Mouse (Mus musculus): ENCODE data around the gene Tgif1. TPM values are rescaled to one million over a fixed set of nuclear protein-coding genes. Genes with fewer than 3 reads are reported as not detected.

Gene Tgif1
- total and polyA plus RNA-seq, 2 experiments from 2014 or later, result 3.5 to 5.2 TPM

DNA sequence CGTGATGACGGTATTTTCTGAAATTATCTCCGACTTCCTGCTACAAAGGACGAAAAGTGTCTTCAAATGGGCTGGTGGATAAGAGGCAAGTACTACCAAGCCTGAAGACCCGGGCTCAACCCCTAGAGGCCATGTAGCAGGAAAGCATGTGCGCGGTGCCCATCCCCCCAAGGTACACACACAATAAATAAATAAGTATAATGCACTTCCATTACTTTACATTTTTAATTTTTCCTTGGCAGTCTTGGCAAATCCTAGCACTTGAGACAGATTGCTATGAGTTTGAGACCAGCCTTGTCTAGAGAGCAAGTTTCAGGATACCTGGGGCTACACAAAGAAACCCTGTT is 20.4 kb upstream of the Tgif1 start:
- no peak for DNase-seq
- Histone ChIP-seq H3K4me1 (ENCODE audit: insufficient read depth) (peaks cover 3% of the 10 kb centered on the region; the same call in 1 of the 2 replicates), H3K36me3 (ENCODE audit: insufficient read depth) (no peaks in the 10 kb centered on the region), H3K27me3 (ENCODE audit: insufficient read depth, low read length) (no peaks in the 10 kb centered on the region), H3K4me3 (ENCODE audit: low read depth, low read length) (peak overlapping the region; percentile 31), H3K27ac (ENCODE audit: low read depth, low read length) (no peak overlapping the region), H3K9ac (peak overlapping the region; percentile 34; the same call in 1 of the 2 replicates), H3K4me2 (ENCODE audit: low read depth) (peak overlapping the region; percentile 60), H3K9me3 (ENCODE audit: low read length) (no peaks in the 10 kb centered on the region)
- TF ChIP-seq CTCF (IDR thresholded peaks at IDR 0.05; ENCODE audit: low read depth), result peak; percentile 9; the same call in 1 of the 2 replicates
- 28% methylated on average over 7 of the region's 7 CpGs for WGBS
- no peak for ATAC-seq

DNA sequence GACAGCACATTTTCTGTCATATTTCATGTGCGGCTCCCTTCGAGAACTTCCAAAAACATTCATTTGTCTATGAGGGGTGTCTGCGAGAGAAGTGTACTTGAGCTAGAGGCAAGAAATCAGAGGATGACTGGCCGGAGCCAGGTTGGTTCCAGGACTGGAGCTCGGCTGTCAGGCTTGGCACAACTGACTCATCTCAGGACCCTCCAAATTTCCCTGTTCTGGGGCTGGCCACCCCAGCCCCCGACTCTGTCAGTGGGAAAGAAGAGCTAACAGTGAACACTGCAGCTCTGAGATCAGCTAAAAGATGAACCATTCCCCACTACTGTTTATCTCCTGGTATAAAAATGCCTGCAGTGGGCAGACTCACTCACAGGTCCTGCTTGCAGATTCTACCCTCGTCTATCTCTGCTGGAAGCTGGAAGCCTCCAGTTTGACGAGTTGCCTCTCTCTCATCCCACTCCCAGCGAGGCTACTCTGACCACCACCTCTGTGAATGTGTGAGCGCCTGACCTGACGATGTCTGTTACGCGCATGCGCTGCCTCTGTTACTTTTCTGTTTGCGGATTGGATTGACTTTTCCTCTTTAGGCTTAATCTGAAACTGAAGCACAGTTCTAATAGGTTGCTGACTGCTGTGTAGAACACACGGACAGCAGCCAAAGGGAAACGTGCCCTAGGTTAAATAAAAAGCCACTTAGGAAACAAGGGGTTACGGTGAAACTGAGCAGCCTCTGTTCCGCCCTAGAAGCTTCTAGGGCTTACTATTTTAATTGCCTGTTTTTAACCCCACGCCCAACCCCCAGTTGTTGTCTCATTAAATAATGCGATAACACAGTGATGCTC is 19.8 kb upstream of the Tgif1 start:
- Histone ChIP-seq H3K27me3 (ENCODE audit: insufficient read depth, low read length) (no peaks in the 10 kb centered on the region), H3K4me2 (ENCODE audit: low read depth) (peak overlapping the region; percentile 60), H3K36me3 (ENCODE audit: insufficient read depth) (no peaks in the 10 kb centered on the region), H3K4me1 (ENCODE audit: insufficient read depth) (peaks cover 3% of the 10 kb centered on the region; the same call in 1 of the 2 replicates), H3K4me3 (ENCODE audit: low read depth, low read length) (peak overlapping the region; percentile 31), H3K27ac (ENCODE audit: low read depth, low read length) (0 out of 2 replicates have a peak overlapping the region, but pooled peaks have one; percentile 35), H3K9ac (peak overlapping the region; percentile 34), H3K9me3 (ENCODE audit: low read length) (no peaks in the 10 kb centered on the region)
- TF ChIP-seq CTCF (IDR thresholded peaks at IDR 0.05; ENCODE audit: low read depth), result no peak
- DNase-seq, result peak; percentile 69
- ATAC-seq, result peak; percentile 49
- 7% methylated on average over 21 of the region's 21 CpGs for WGBS

DNA sequence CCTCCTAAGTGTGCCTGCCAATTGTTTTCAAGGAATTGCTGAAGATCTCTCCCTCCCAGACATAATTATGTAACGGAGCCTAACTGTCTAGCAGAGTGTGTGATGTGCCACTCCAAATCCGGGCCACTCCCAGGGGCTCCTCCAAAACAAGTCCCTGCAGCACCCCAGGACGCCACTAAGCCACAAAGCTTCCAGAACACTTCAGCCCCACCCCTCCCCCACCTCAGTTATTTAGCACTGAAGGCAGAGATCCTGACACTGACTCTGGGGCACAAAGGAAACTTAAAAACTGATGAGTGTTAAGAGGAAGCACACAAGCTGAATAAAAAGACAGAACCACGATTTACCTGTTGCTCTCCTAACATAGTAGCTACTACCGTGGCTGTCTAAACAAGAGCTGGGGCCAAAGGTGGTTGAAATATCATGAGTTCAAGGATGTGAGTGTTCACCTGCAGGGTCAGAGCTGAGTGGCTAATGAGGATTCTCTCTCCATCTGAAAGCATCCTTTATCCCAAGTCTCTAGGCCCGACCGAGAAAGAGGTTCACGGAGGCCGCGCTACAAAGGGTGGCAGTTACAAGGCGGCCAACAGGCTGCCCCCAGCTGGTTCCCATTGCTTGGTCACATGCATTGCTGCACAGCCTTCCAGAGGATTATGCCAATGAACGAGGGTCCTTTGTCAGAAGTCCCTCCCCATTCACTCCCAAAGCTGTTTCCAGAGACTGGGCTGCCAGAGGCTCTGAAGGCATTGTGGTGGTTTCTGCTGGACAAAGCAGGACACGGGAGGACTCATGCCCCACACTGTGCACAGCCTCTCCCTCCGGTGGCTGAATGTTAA is 19.0 kb upstream of the Tgif1 start:
- peaks cover 3% of the 10 kb centered on the region; the same call in 1 of the 2 replicates for H3K4me1 ChIP-seq (ENCODE audit: insufficient read depth)
- H3K27me3 ChIP-seq (ENCODE audit: insufficient read depth, low read length), result no peaks in the 10 kb centered on the region
- no peak overlapping the region for H3K4me3 ChIP-seq (ENCODE audit: low read depth, low read length)
- DNase-seq, result peak; percentile 66
- ATAC-seq, result peak; percentile 91
- peak overlapping the region; percentile 34; the same call in 1 of the 2 replicates for H3K9ac ChIP-seq
- TF ChIP-seq CTCF (IDR thresholded peaks at IDR 0.05; ENCODE audit: low read depth), result no peak
- peak overlapping the region; percentile 60 for H3K4me2 ChIP-seq (ENCODE audit: low read depth)
- no peaks in the 10 kb centered on the region for H3K36me3 ChIP-seq (ENCODE audit: insufficient read depth)
- no peaks in the 10 kb centered on the region for H3K9me3 ChIP-seq (ENCODE audit: low read length)
- WGBS, result 9% methylated on average over 14 of the region's 14 CpGs
- no peak overlapping the region for H3K27ac ChIP-seq (ENCODE audit: low read depth, low read length)

DNA sequence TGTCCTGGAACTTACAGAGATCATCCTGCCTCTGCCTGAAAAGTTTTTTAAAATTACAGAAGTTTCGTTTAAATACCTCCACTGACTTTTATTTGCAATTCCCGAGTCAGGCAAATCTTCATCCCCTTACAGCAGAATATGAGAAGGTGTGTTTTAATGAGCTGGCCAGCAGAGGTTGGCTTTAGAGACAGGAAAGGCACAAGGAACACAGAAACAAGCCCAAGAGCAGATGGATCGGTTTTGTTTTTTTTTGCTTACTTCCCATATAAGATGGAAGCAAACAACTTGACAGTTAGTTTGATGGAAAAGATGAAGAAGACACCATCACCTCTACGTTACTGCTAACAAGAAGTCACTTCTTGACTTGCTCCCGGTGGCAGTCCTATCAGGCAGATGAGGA is 18.3 kb upstream of the Tgif1 start:
- no peak overlapping the region for H3K9ac ChIP-seq
- H3K27ac ChIP-seq (ENCODE audit: low read depth, low read length), result no peak overlapping the region
- no peak for ATAC-seq
- H3K27me3 ChIP-seq (ENCODE audit: insufficient read depth, low read length), result no peaks in the 10 kb centered on the region
- no peak overlapping the region for H3K4me3 ChIP-seq (ENCODE audit: low read depth, low read length)
- H3K4me1 ChIP-seq (ENCODE audit: insufficient read depth), result peaks cover 3% of the 10 kb centered on the region; the same call in 1 of the 2 replicates
- no peak overlapping the region for H3K4me2 ChIP-seq (ENCODE audit: low read depth)
- no peaks in the 10 kb centered on the region for H3K9me3 ChIP-seq (ENCODE audit: low read length)
- no peak for DNase-seq
- no peak for TF ChIP-seq CTCF (IDR thresholded peaks at IDR 0.05; ENCODE audit: low read depth)
- H3K36me3 ChIP-seq (ENCODE audit: insufficient read depth), result no peaks in the 10 kb centered on the region
- 54% methylated on average over 5 of the region's 5 CpGs for WGBS

DNA sequence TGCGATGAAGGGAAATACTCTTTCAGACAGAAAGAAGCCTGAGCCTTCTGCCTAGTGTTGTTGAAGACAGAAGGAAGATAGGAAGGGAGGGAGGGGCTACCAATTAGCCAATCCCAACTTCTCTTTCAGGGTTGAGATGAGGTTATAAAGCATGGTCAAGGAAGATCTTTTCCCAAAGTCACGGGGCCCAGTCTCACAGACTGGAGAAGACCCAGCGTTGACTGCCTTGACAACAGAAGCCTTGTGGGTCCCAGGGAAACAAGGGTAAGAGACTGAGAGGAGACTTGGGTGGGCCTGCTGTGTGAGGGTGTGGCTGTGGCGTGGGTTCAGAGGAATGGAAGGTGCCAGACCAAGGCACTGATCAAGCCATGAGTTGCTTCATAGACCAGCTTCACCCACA is 17.2 kb upstream of the Tgif1 start:
- Histone ChIP-seq H3K4me1 (ENCODE audit: insufficient read depth) (peaks cover 3% of the 10 kb centered on the region; the same call in 1 of the 2 replicates), H3K9me3 (ENCODE audit: low read length) (no peaks in the 10 kb centered on the region), H3K27ac (ENCODE audit: low read depth, low read length) (no peak overlapping the region), H3K27me3 (ENCODE audit: insufficient read depth, low read length) (no peaks in the 10 kb centered on the region), H3K9ac (no peak overlapping the region), H3K4me2 (ENCODE audit: low read depth) (no peak overlapping the region), H3K36me3 (ENCODE audit: insufficient read depth) (no peaks in the 10 kb centered on the region), H3K4me3 (ENCODE audit: low read depth, low read length) (no peak overlapping the region)
- DNase-seq, result no peak
- ATAC-seq, result no peak
- no peak for TF ChIP-seq CTCF (IDR thresholded peaks at IDR 0.05; ENCODE audit: low read depth)
- WGBS, result 96% methylated on average over 4 of the region's 4 CpGs

DNA sequence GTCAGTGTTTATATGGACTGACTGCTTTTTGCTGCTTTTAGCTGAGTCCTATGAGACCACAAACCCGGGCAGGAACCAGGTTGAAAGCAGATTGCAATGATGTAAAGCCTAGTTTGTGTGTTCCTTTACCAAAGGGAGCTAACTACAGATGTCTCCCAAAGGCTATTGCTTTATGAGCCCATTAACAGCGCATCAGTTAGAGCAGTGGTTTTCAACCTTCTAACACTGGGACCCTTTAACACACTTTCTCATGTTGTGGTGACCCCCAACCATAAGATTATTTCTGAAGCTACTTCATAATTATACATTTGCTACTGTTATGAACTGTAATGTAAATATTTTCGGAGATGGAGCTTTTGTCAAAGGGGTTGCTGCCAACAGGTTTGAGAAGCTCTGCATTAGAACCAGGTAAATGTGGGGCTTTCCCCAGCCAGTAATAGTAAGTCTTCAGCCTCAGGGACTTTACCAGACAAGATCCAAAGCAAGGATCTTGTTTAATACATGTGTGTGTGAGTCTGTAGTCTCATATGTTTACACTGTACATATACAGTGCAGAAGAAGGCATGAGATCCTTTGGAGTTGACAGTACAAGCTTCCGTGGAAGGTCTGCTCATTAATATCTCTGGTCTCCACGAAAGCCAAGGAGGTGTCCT is 15.4 kb upstream of the Tgif1 start:
- TF ChIP-seq CTCF (IDR thresholded peaks at IDR 0.05; ENCODE audit: low read depth), result no peak
- DNase-seq (no peak), ATAC-seq (no peak)
- Histone ChIP-seq H3K4me1 (ENCODE audit: insufficient read depth) (peaks cover 3% of the 10 kb centered on the region; the same call in 1 of the 2 replicates), H3K27me3 (ENCODE audit: insufficient read depth, low read length) (no peaks in the 10 kb centered on the region), H3K9ac (no peak overlapping the region), H3K27ac (ENCODE audit: low read depth, low read length) (no peak overlapping the region), H3K4me3 (ENCODE audit: low read depth, low read length) (no peak overlapping the region), H3K9me3 (ENCODE audit: low read length) (no peaks in the 10 kb centered on the region), H3K36me3 (ENCODE audit: insufficient read depth) (no peaks in the 10 kb centered on the region), H3K4me2 (ENCODE audit: low read depth) (no peak overlapping the region)
- 93% methylated on average over 5 of the region's 5 CpGs for WGBS
